Mouse (Mus musculus) forebrain, postnatal 0 days (tissue): ENCODE measurements around the gene Hoxa9. TPM values are rescaled to one million over a fixed set of nuclear protein-coding genes. Genes with fewer than 3 reads are reported as not detected.
A peak's percentile ranks its signal among the peaks of the same experiment; 100 is the strongest.

Source experiments
- ATAC-seq: fragments of 200-750 bp; cut with Nextera tagmentation; 2 replicates; pipeline ENCODE4 v1.8.0; 2017; ENCODE audit warnings: mild to moderate bottlenecking, moderate library complexity
- DNase-seq: peaks from one replicate; pipeline ENCODE4 v3.0.0-alpha.2; 2015
- H3K27ac ChIP-seq: fragments of 300-500 bp; sonication (generic); 2 replicates; pipeline ENCODE4 v1.5.1; 2014; ENCODE audit warnings: low read depth, mild to moderate bottlenecking, antibody characterized with exemption, low read length, moderate library complexity, mixed read lengths
- H3K27me3 ChIP-seq: fragments of 300-500 bp; sonication (generic); 2 replicates; pipeline ENCODE4 v1.6.1; 2014; ENCODE audit warnings: mild to moderate bottlenecking, low read length, mixed read lengths; ENCODE audit not compliant: insufficient read depth
- H3K36me3 ChIP-seq: fragments of 300-500 bp; sonication (generic); 2 replicates; pipeline ENCODE4 v1.6.1; 2014; ENCODE audit warnings: mild to moderate bottlenecking, moderate library complexity; ENCODE audit not compliant: insufficient read depth
- H3K4me1 ChIP-seq: fragments of 300-500 bp; sonication (generic); 2 replicates; pipeline ENCODE4 v1.6.1; 2014; ENCODE audit warnings: antibody characterized with exemption; ENCODE audit not compliant: insufficient read depth
- H3K4me2 ChIP-seq: fragments of 300-500 bp; sonication (generic); 2 replicates; pipeline ENCODE4 v1.6.1; 2014; ENCODE audit warnings: low read depth, mild to moderate bottlenecking, moderate library complexity
- H3K4me3 ChIP-seq: fragments of 300-500 bp; sonication (generic); 2 replicates; pipeline ENCODE4 v1.5.1; 2014; ENCODE audit warnings: low read depth, low read length, mixed read lengths
- H3K9ac ChIP-seq: fragments of 300-500 bp; sonication (generic); 2 replicates; pipeline ENCODE4 v1.6.1; 2014; ENCODE audit warnings: mild to moderate bottlenecking
- H3K9me3 ChIP-seq: fragments of 300-500 bp; sonication (generic); 2 replicates; pipeline ENCODE4 v1.6.1; 2016; ENCODE audit warnings: low read length
- CTCF ChIP-seq: sonication (generic); IDR thresholded peaks from 2 replicates; pipeline ENCODE4 v1.5.1; 2016; ENCODE audit warnings: antibody characterized with exemption, control low read depth, low read depth
- WGBS: fragments of 180-500 bp; shearing (Covaris S2); extraction: QIAGEN DNeasy Blood & Tissue Kit; methylation state at CpG from one replicate; pipeline ENCODE4 v1.1.7; 2014; 5-methylcytosine and 5-hydroxymethylcytosine counted together
- microRNA counts: library from miRNA; unstranded; fragments of <30 nt; microRNA quantifications from one replicate; lab custom pipeline; 2015
- microRNA-seq, 2 experiments: library from miRNA; unstranded; fragments of <30 nt; microRNA quantifications; one replicate each; pipeline ENCODE4; 2016
- polyA plus RNA-seq: library from polyadenylated mRNA; unstranded; fragments of >200 nt; fragmentation: Nextera tagmentation; extraction: Ambion mirVana; gene quantifications from 2 replicates; pipeline ENCODE4 v1.2.1, GENCODE M21; 2015
- total RNA-seq: library from RNA; depleted of rRNA; stranded (reverse); fragments of >200 nt; gene quantifications from 2 replicates; pipeline ENCODE4 v1.2.3, GENCODE M21; 2014; rRNA removed

Hoxa9 gene
- total and polyA plus RNA-seq, 2 experiments from 2014 or later: not detected

DNA sequence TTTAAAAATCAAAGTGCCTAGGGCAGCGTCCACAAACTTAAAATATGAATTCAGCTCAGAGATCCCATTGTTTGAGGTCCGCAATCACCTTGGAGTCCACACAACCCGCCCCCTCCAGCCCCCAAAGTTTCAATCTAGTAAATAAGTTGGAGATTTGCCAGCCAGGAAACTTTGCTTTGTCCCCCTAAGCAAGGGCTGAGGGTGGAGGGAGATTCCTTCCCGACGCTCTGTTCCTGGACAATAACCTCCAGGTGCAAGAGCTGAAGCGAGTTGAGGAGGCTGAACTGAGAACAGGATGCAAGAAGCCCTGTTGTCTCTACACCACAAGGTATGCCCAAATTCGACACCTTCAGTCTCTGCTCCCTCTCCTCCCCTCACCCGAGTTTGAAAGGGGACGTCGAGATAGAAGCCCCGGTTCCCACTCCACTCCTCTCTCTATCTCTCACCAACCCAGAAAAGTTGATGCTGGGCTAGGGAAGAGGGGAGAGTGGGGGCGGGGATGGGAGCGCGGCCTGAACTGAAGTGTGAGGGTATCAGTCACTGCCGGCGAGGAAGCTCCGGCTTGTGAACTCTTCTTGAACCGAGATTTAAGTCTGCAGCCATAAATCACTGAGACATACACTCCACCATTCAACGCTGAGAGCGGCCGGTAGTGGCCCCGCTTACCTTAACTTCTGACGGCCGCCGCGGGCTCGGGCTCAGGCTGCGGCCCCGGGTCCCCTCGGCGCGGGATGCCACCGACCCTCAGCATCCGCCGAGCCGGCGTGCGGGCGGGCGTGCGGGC, 55.7 kb downstream of the Hoxa9 start:
- no peak for ATAC-seq
- peaks cover 95% of the 10 kb centered on the region for H3K27me3 ChIP-seq
- no peaks in the 10 kb centered on the region for H3K36me3 ChIP-seq
- H3K4me2 ChIP-seq: no peak overlapping the region
- DNase-seq: no peak
- WGBS: 1% methylated on average over 41 of the region's 41 CpGs
- no peak overlapping the region for H3K27ac ChIP-seq
- no peak for TF ChIP-seq CTCF
- H3K4me3 ChIP-seq: no peak overlapping the region
- H3K9ac ChIP-seq: no peak overlapping the region
- H3K4me1 ChIP-seq: no peaks in the 10 kb centered on the region
- no peaks in the 10 kb centered on the region for H3K9me3 ChIP-seq

- peaks cover 92% of the 10 kb centered on the region for H3K27me3 ChIP-seq
These were observed 57.2 kb downstream of the Hoxa9 start for GRCm38 (mm10) chr6:52173648-52174047.

More at GRCm38 (mm10) chr6:52173648-52174047, 57.2 kb downstream of the Hoxa9 start:
- Histone ChIP-seq H3K9me3 (no peaks in the 10 kb centered on the region), H3K36me3 (no peaks in the 10 kb centered on the region), H3K4me2 (no peak overlapping the region), H3K4me3 (no peak overlapping the region), H3K27ac (no peak overlapping the region), H3K9ac (no peak overlapping the region), H3K4me1 (no peaks in the 10 kb centered on the region)
- WGBS: 8% methylated on average over 4 of the region's 4 CpGs
- no peak for DNase-seq
- no peak for ATAC-seq
- no peak for TF ChIP-seq CTCF

MicroRNA genes within 50 kb of the gene (microRNA counts, 519-probe panel; counts per million panel counts)
- 1,211 counts per million, percentile 8 among the panel's probes with 10 or more counts for microRNA mmu-miR-196b (lab: Ali Mortazavi, UCI)

Small RNA genes within 50 kb of the gene (microRNA-seq; reads per million reads assigned to microRNA genes)
- gene Mir196b: 1.9 to 11.3 reads per million in 2 experiments

Other genes with a start within 250 kb of the Hoxa9 start
- 4.7 and 5.1 TPM in 2 replicates for gene Skap2, start 218.5 kb downstream of the Hoxa9 start, total RNA-seq
- gene Skap2, start 218.5 kb downstream of the Hoxa9 start, polyA plus RNA-seq: 6.2 and 6.6 TPM in 2 replicates
- gene Hoxa1, start 72.8 kb downstream of the Hoxa9 start, total RNA-seq: 0.10 TPM in 1 of 2 replicates, not detected in the other
- not detected in 2 replicates for gene Hoxa1, start 72.8 kb downstream of the Hoxa9 start, polyA plus RNA-seq
- not detected in 2 replicates for gene Hoxa2, start 66.3 kb downstream of the Hoxa9 start, total RNA-seq
- not detected in 2 replicates for gene Hoxa2, start 66.3 kb downstream of the Hoxa9 start, polyA plus RNA-seq
- not detected in 2 replicates for gene 5730596B20Rik, start 53.6 kb downstream of the Hoxa9 start, total RNA-seq
- gene 5730596B20Rik, start 53.6 kb downstream of the Hoxa9 start, polyA plus RNA-seq: not detected in 2 replicates
- not detected in 2 replicates for gene Hoxa4, start 39.3 kb downstream of the Hoxa9 start, total RNA-seq
- gene Hoxa4, start 39.3 kb downstream of the Hoxa9 start, polyA plus RNA-seq: not detected in 2 replicates
- not detected in 2 replicates for gene Hoxa5, start 26.5 kb downstream of the Hoxa9 start, total RNA-seq
- not detected in 2 replicates for gene Hoxa5, start 26.5 kb downstream of the Hoxa9 start, polyA plus RNA-seq
- gene Hoxa6, start 22.4 kb downstream of the Hoxa9 start, total RNA-seq: not detected in 2 replicates
- not detected in 2 replicates for gene Hoxa6, start 22.4 kb downstream of the Hoxa9 start, polyA plus RNA-seq
- 0.23 TPM in 1 of 2 replicates, not detected in the other for gene Hoxa3, start 17.8 kb downstream of the Hoxa9 start, total RNA-seq
- not detected in 2 replicates for gene Hoxa3, start 17.8 kb downstream of the Hoxa9 start, polyA plus RNA-seq
- gene Gm28308, start 17.8 kb downstream of the Hoxa9 start, total RNA-seq: not detected in 2 replicates
- gene Gm28308, start 17.8 kb downstream of the Hoxa9 start, polyA plus RNA-seq: not detected in 2 replicates
- gene Hoxa7, start 9.2 kb downstream of the Hoxa9 start, total RNA-seq: not detected in 2 replicates
- not detected in 2 replicates for gene Hoxa7, start 9.2 kb downstream of the Hoxa9 start, polyA plus RNA-seq
- gene Hoxa10, start 9.8 kb upstream of the Hoxa9 start, total RNA-seq: not detected in 2 replicates
- not detected in 2 replicates for gene Hoxa10, start 9.8 kb upstream of the Hoxa9 start, polyA plus RNA-seq
- gene Hoxa11, start 14.7 kb upstream of the Hoxa9 start, total RNA-seq: not detected in 2 replicates
- not detected in 2 replicates for gene Hoxa11, start 14.7 kb upstream of the Hoxa9 start, polyA plus RNA-seq
- gene Hoxa13, start 29.8 kb upstream of the Hoxa9 start, total RNA-seq: not detected in 2 replicates
- not detected in 2 replicates for gene Hoxa13, start 29.8 kb upstream of the Hoxa9 start, polyA plus RNA-seq
- gene Evx1, start 82.4 kb upstream of the Hoxa9 start, total RNA-seq: not detected in 2 replicates
- gene Evx1, start 82.4 kb upstream of the Hoxa9 start, polyA plus RNA-seq: not detected in 2 replicates